Comparison of ENCODE assay signal across 8 mouse cellular contexts in the genomic region with DNA sequence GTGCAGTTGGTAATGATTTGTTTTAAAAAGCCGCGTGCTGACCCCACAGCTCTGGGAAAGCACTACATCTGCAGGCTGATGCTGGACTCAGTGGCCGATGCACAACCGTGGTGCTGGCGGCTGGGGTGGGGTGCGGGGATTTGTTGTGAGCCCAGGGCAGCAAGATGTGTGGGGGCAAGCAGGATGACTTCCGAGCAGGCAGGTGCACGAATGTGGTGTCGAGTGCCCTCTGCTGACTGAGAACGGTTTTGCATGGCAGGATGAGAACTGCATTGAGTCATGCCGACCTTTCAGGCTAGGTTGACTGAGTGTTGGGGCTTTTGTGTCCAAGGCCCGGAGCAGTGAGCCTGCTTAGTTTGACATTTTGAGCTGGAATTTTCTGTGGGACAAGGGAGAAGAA. TPM values are rescaled to one million over a fixed set of nuclear protein-coding genes. Genes with fewer than 3 reads are reported as not detected.
DNase-seq lines count a peak whose midpoint lies in the region; ATAC-seq and TF ChIP-seq lines count a peak whose summit lies in the region.

No protein-coding gene starts in this region.

- H3K4me3 ChIP-seq in gastrocnemius, adult 2 months, result no peak overlapping the region

- peak; percentile 73 for TF ChIP-seq CTCF in gastrocnemius, adult 2 months (IDR thresholded peaks at IDR 0.05)

- H3K27ac ChIP-seq in gastrocnemius, adult 2 months, result no peak overlapping the region

- peak; percentile 56 for DNase-seq in WW6 (ENCODE audit: low read depth, low spot score)
- peak; percentile 75 to 82 for DNase-seq in cerebellum, postnatal 36 days
- DNase-seq in gastrocnemius, adult 2 months, result peak; percentile 76
- peak; percentile 54 to 84 for DNase-seq in left cerebral cortex, adult 8-10 months (ENCODE audit: low spot score in 2 of 2)
- DNase-seq in right cerebral cortex, postnatal 36 days (ENCODE audit: low spot score in 2 of 2), result peak; percentile 79 to 81

- peak; percentile 79 for ATAC-seq in inflammation-experienced regulatory T-cells, adult 6 months
- peak; percentile 76 for ATAC-seq in megakaryocyte-erythroid progenitor cell, adult 5-6 weeks (replicated peaks; ENCODE audit: low FRiP score, low TSS enrichment, poor library complexity, severe bottlenecking)
- no peak for ATAC-seq in erythroblast, adult 5-6 weeks (replicated peaks; ENCODE audit: low FRiP score, poor library complexity, severe bottlenecking)

- intact Hi-C loops in gastrocnemius, adult 2 months (cut with DNase I), result loop anchor here (5.0 kb wide), 1 partner anchor 278 kb away; no protein-coding TSS in a partner anchor

RNA-seq across cellular contexts. Expression of a gene that starts 42.4 kb away (rescaled TPM):
- under 1 TPM in 1 of 2 experiments, not detected in 1; 0.08 TPM for total RNA-seq in gastrocnemius, adult 2 months (2021)
- polyA plus RNA-seq in inflammation-experienced regulatory T-cells, adult 6 months (2017; shearing (Covaris generic)), result not detected
- total RNA-seq in left cerebral cortex, adult 8-10 months (2022), result 1 to 10 TPM; 1.5 to 3.1 (median 2.1) TPM
- total RNA-seq in megakaryocyte-erythroid progenitor cell, adult 5-6 weeks (2014; fragmentation: Nextera tagmentation), result not detected in 2 replicates
- total RNA-seq in megakaryocyte-erythroid progenitor cell, adult 5-6 weeks (2017), result 0.23 TPM in 1 of 2 replicates, not detected in the other
- total RNA-seq in erythroblast, adult 5-6 weeks (2015; ENCODE audit: low replicate concordance), result not detected in 2 replicates
- 0.51 TPM in 1 of 2 replicates, not detected in the other for total RNA-seq in erythroblast, adult 5-6 weeks (2017; ENCODE audit: low replicate concordance)
